ENCODE assay signal across 8 mouse cellular contexts in the genomic region with DNA sequence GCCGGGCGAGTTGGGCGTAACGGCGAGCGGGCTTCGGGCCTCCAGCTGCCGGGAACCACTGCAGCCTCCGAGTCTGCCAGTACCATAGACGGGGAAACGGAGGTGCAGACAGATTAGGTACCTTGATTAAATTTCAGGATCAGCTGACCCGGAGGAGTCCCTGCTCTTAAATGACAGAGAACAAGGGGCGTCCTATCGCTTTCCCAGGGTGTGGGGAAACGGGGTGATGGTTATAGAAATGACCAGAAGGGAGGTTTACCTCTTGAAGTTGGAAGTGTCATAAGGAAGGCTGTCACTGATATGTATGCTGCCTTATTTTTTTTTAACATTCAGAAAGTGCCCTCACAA. TPM values are rescaled to one million over a fixed set of nuclear protein-coding genes. Genes with fewer than 3 reads are reported as not detected.
DNase-seq lines count a peak whose midpoint lies in the region; ATAC-seq and TF ChIP-seq lines count a peak whose summit lies in the region.

No protein-coding gene starts in this region.

- no peak for DNase-seq in heart, postnatal 0 days (ENCODE audit: low spot score)
- DNase-seq in heart, postnatal 10 days = no peak
- DNase-seq in cerebellum, adult 9-10 months = no peak
- DNase-seq in cerebellum, adult 11 months = no peak
- no peak for DNase-seq in kidney, adult 11 months

- no peaks in the 10 kb centered on the region for H3K27me3 ChIP-seq in heart, postnatal 0 days (ENCODE audit: control insufficient read depth, insufficient read depth, low read length)
- H3K27me3 ChIP-seq in hindbrain, embryonic 12.5 days = no peaks in the 10 kb centered on the region
- H3K27me3 ChIP-seq in midbrain, embryonic 12.5 days = no peaks in the 10 kb centered on the region

- H3K9ac ChIP-seq in heart, postnatal 0 days (replicated peaks; ENCODE audit: low read depth, low read length) = peak overlapping the region; percentile 67
- H3K9ac ChIP-seq in hindbrain, embryonic 12.5 days = peak overlapping the region; percentile 88
- peak overlapping the region; percentile 88 for H3K9ac ChIP-seq in midbrain, embryonic 12.5 days (replicated peaks)

- no peak for TF ChIP-seq EP300 in heart, postnatal 0 days (IDR thresholded peaks at IDR 0.05; ENCODE audit: low read depth)

- TF ChIP-seq POLR2A in bone marrow, adult 2 months (IDR thresholded peaks at IDR 0.05; ENCODE audit: borderline replicate concordance, control insufficient read depth, low read depth, low read length) = no peak

- TF ChIP-seq CTCF in heart, postnatal 0 days (IDR thresholded peaks at IDR 0.05; ENCODE audit: low read depth) = no peak
- no peak for TF ChIP-seq CTCF in bone marrow, adult 2 months (IDR thresholded peaks at IDR 0.05; ENCODE audit: control insufficient read depth, insufficient read depth, low read length)

- peaks cover 8% of the 10 kb centered on the region for H3K4me1 ChIP-seq in heart, postnatal 0 days (ENCODE audit: control insufficient read depth, insufficient read depth)
- H3K4me1 ChIP-seq in bone marrow, adult 2 months (ENCODE audit: control insufficient read depth, insufficient read depth, low read length) = no peaks in the 10 kb centered on the region; the same call in 1 of the 2 replicates
- peaks cover 25% of the 10 kb centered on the region for H3K4me1 ChIP-seq in hindbrain, embryonic 12.5 days
- H3K4me1 ChIP-seq in midbrain, embryonic 12.5 days = peaks cover 22% of the 10 kb centered on the region

- peak overlapping the region; percentile 69 for H3K4me3 ChIP-seq in heart, postnatal 0 days (ENCODE audit: low read depth, low read length)
- peak overlapping the region; percentile 85 for H3K4me3 ChIP-seq in bone marrow, adult 2 months (replicated peaks; ENCODE audit: control insufficient read depth, low read depth, low read length)
- H3K4me3 ChIP-seq in hindbrain, embryonic 12.5 days = peak overlapping the region; percentile 88
- peak overlapping the region; percentile 82 for H3K4me3 ChIP-seq in midbrain, embryonic 12.5 days

- H3K27ac ChIP-seq in heart, postnatal 0 days (ENCODE audit: low read depth) = peak overlapping the region; percentile 94; the same call in 1 of the 2 replicates
- peak overlapping the region; percentile 94 for H3K27ac ChIP-seq in bone marrow, adult 2 months (ENCODE audit: control insufficient read depth, insufficient read depth, low read depth, low read length, poor library complexity)
- H3K27ac ChIP-seq in hindbrain, embryonic 12.5 days = peak overlapping the region; percentile 92
- peak overlapping the region; percentile 90 for H3K27ac ChIP-seq in midbrain, embryonic 12.5 days (replicated peaks)

- H3K9me3 ChIP-seq in heart, postnatal 0 days (replicated peaks; ENCODE audit: control insufficient read depth, low read length) = no peaks in the 10 kb centered on the region
- no peaks in the 10 kb centered on the region for H3K9me3 ChIP-seq in hindbrain, embryonic 12.5 days (replicated peaks)
- H3K9me3 ChIP-seq in midbrain, embryonic 12.5 days = no peaks in the 10 kb centered on the region

- no peak for ATAC-seq in heart, postnatal 0 days (ENCODE audit: insufficient read depth, low read depth)
- ATAC-seq in hindbrain, embryonic 12.5 days (ENCODE audit: low FRiP score) = no peak; the same call in 1 of the 2 replicates
- no peak for ATAC-seq in midbrain, embryonic 12.5 days (ENCODE audit: low FRiP score, low read depth)

- WGBS in heart, postnatal 0 days = 0% methylated on average over 15 of the region's 15 CpGs
- WGBS in bone marrow, adult 2 months = under 1% methylated on average over 15 of the region's 15 CpGs
- under 1% methylated on average over 15 of the region's 15 CpGs for WGBS in hindbrain, embryonic 12.5 days
- 1% methylated on average over 15 of the region's 15 CpGs for WGBS in midbrain, embryonic 12.5 days

- intact Hi-C loops in heart, postnatal 10 days (cut with DNase I) = no loop called here

- H3K4me2 ChIP-seq in heart, postnatal 0 days (ENCODE audit: low read depth, low read length) = peak overlapping the region; percentile 82
- H3K4me2 ChIP-seq in hindbrain, embryonic 12.5 days (replicated peaks) = peak overlapping the region; percentile 84
- H3K4me2 ChIP-seq in midbrain, embryonic 12.5 days (replicated peaks) = peak overlapping the region; percentile 94

- peaks cover 47% of the 10 kb centered on the region for H3K36me3 ChIP-seq in heart, postnatal 0 days (replicated peaks; ENCODE audit: control insufficient read depth, insufficient read depth, low read length)
- H3K36me3 ChIP-seq in hindbrain, embryonic 12.5 days = peaks cover 49% of the 10 kb centered on the region
- H3K36me3 ChIP-seq in midbrain, embryonic 12.5 days = peaks cover 48% of the 10 kb centered on the region

RNA-seq across cellular contexts. Expression of a gene that starts 0.5 kb away (rescaled TPM):
- total RNA-seq in heart, postnatal 0 days (2014; rRNA removed; ENCODE audit: low replicate concordance) = 20.1 and 26.5 TPM in 2 replicates
- 11.9 and 13.1 TPM in 2 replicates for polyA plus RNA-seq in heart, postnatal 0 days (2015; fragmentation: Nextera tagmentation; extraction: Ambion mirVana)
- total RNA-seq in heart, postnatal 10 days (2021) = 1 to 10 TPM; 8.9 to 9.2 TPM
- 2.9 and 9.8 TPM in 2 replicates for polyA plus RNA-seq in bone marrow, adult 2 months (2011; ENCODE audit: insufficient read depth, insufficient read length, low replicate concordance, missing spikeins)
- 48.4 and 49.2 TPM in 2 replicates for polyA plus RNA-seq in hindbrain, embryonic 12.5 days (2016; fragmentation: Nextera tagmentation; extraction: Ambion mirVana)
- 45.5 and 47.1 TPM in 2 replicates for polyA plus RNA-seq in midbrain, embryonic 12.5 days (2016; fragmentation: Nextera tagmentation; extraction: Ambion mirVana)

RNA-seq across cellular contexts. Expression of a gene that starts 0.7 kb away (rescaled TPM):
- 32.0 and 48.7 TPM in 2 replicates for total RNA-seq in heart, postnatal 0 days (2014; rRNA removed; ENCODE audit: low replicate concordance)
- polyA plus RNA-seq in heart, postnatal 0 days (2015; fragmentation: Nextera tagmentation; extraction: Ambion mirVana) = 14.5 and 15.5 TPM in 2 replicates
- total RNA-seq in heart, postnatal 10 days (2021) = 10 to 100 TPM; 42.9 to 47.8 TPM
- 89.1 and 192 TPM in 2 replicates for polyA plus RNA-seq in bone marrow, adult 2 months (2011; ENCODE audit: insufficient read depth, insufficient read length, low replicate concordance, missing spikeins)
- 72.0 and 75.8 TPM in 2 replicates for polyA plus RNA-seq in hindbrain, embryonic 12.5 days (2016; fragmentation: Nextera tagmentation; extraction: Ambion mirVana)
- 82.5 and 88.6 TPM in 2 replicates for polyA plus RNA-seq in midbrain, embryonic 12.5 days (2016; fragmentation: Nextera tagmentation; extraction: Ambion mirVana)

RNA-seq across cellular contexts. Expression of a gene that starts 22.6 kb away (rescaled TPM):
- 20.6 and 29.1 TPM in 2 replicates for total RNA-seq in heart, postnatal 0 days (2014; rRNA removed; ENCODE audit: low replicate concordance)
- polyA plus RNA-seq in heart, postnatal 0 days (2015; fragmentation: Nextera tagmentation; extraction: Ambion mirVana) = 16.5 and 19.1 TPM in 2 replicates
- total RNA-seq in heart, postnatal 10 days (2021) = 10 to 100 TPM; 43.0 to 48.6 TPM
- 7.1 and 10.9 TPM in 2 replicates for polyA plus RNA-seq in bone marrow, adult 2 months (2011; ENCODE audit: insufficient read depth, insufficient read length, low replicate concordance, missing spikeins)
- 4.3 and 5.3 TPM in 2 replicates for polyA plus RNA-seq in hindbrain, embryonic 12.5 days (2016; fragmentation: Nextera tagmentation; extraction: Ambion mirVana)
- polyA plus RNA-seq in midbrain, embryonic 12.5 days (2016; fragmentation: Nextera tagmentation; extraction: Ambion mirVana) = 3.9 and 4.3 TPM in 2 replicates

RNA-seq across cellular contexts. Expression of a gene that starts 47.9 kb away (rescaled TPM):
- 29.1 and 38.9 TPM in 2 replicates for total RNA-seq in heart, postnatal 0 days (2014; rRNA removed; ENCODE audit: low replicate concordance)
- 19.5 TPM in 2 replicates for polyA plus RNA-seq in heart, postnatal 0 days (2015; fragmentation: Nextera tagmentation; extraction: Ambion mirVana)
- 10 to 100 TPM; 25.6 to 28.2 TPM for total RNA-seq in heart, postnatal 10 days (2021)
- 12.1 and 25.6 TPM in 2 replicates for polyA plus RNA-seq in bone marrow, adult 2 months (2011; ENCODE audit: insufficient read depth, insufficient read length, low replicate concordance, missing spikeins)
- polyA plus RNA-seq in hindbrain, embryonic 12.5 days (2016; fragmentation: Nextera tagmentation; extraction: Ambion mirVana) = 80.7 and 81.1 TPM in 2 replicates
- polyA plus RNA-seq in midbrain, embryonic 12.5 days (2016; fragmentation: Nextera tagmentation; extraction: Ambion mirVana) = 99.6 and 100 TPM in 2 replicates
